Mouse (Mus musculus) lung, postnatal 0 days (tissue): ENCODE data around the gene Dnah11.

Experiments
- CTCF ChIP-seq: IDR thresholded peaks from 2 replicates; pipeline ENCODE4 v1.5.1; 2016; ENCODE audit warnings: antibody characterized with exemption, mild to moderate bottlenecking
- EP300 ChIP-seq: IDR thresholded peaks from 2 replicates; pipeline ENCODE4 v1.6.1; 2016; ENCODE audit warnings: antibody characterized with exemption, mild to moderate bottlenecking, control low read depth

DNA sequence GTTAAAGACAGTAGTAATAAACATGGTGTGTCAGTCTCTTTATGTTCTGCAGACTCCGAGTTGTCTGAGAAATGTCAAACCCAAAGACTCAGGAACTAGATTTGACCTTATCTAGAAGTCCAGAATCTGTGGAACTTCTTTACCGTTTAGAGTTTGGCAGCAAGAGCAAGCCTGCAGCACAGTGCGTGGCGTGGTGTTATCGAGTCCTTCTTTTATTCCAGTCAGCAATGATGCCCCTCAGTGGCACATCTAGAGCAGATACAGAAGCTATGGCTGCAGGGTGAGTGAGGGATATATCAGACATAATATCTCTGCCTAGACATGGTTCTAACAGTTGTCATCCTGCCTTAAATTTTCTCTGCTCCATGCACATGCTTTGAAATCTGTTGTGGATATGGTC lies 336.2 kb downstream of the Dnah11 start:
- TF ChIP-seq EP300 (no peak), CTCF (no peak)
